Mouse (Mus musculus) kidney, adult 8-10 months (tissue): Measurements from ENCODE around the gene Gpat2.

Experiments
- DNase-seq, 2 experiments: peaks; one replicate each; pipeline ENCODE4 v3.0.0; 2022

The Gpat2 gene

GRCm38 (mm10) chr2:127444055-127444789 lies 19.2 kb downstream of the Gpat2 start, which contains the start of gene Fahd2a:
TSS of gene Fahd2a (minus strand) at chr2:127444565.
- peak; percentile 91 for DNase-seq

GRCm38 (mm10) chr2:127446847-127447246 lies 21.8 kb downstream of the Gpat2 start:
- DNase-seq = no peak

GRCm38 (mm10) chr2:127449691-127450090 lies 24.7 kb downstream of the Gpat2 start:
- peak; percentile 74 to 79 for DNase-seq

GRCm38 (mm10) chr2:127451748-127452147 lies 26.7 kb downstream of the Gpat2 start:
- peak in 1 of 2 experiments; percentile 36 for DNase-seq

GRCm38 (mm10) chr2:127453141-127453540 lies 28.1 kb downstream of the Gpat2 start:
- peak; percentile 55 to 57 for DNase-seq

- DNase-seq = peak; percentile 66 to 89
Measured at GRCm38 (mm10) chr2:127453764-127454163, 28.8 kb downstream of the Gpat2 start.

GRCm38 (mm10) chr2:127459341-127459740 lies 34.3 kb downstream of the Gpat2 start:
- no peak for DNase-seq

- no peak for DNase-seq
Measured at GRCm38 (mm10) chr2:127461351-127461750, 36.4 kb downstream of the Gpat2 start.

GRCm38 (mm10) chr2:127462314-127462713 lies 37.3 kb downstream of the Gpat2 start:
- DNase-seq = peak; percentile 47 to 62

- DNase-seq = no peak
Measured at GRCm38 (mm10) chr2:127470183-127470582, 45.2 kb downstream of the Gpat2 start.

- DNase-seq = no peak
Measured at GRCm38 (mm10) chr2:127470661-127471060, 45.7 kb downstream of the Gpat2 start.

- DNase-seq = no peak
Measured at GRCm38 (mm10) chr2:127471281-127471680, 46.3 kb downstream of the Gpat2 start.

GRCm38 (mm10) chr2:127472279-127472678 lies 47.3 kb downstream of the Gpat2 start:
- DNase-seq = no peak

GRCm38 (mm10) chr2:127479210-127479609 lies 54.2 kb downstream of the Gpat2 start:
- DNase-seq = no peak

- DNase-seq = no peak
Measured at GRCm38 (mm10) chr2:127479763-127480162, 54.8 kb downstream of the Gpat2 start.

GRCm38 (mm10) chr2:127481841-127482532 lies 57.0 kb downstream of the Gpat2 start:
- no peak for DNase-seq

GRCm38 (mm10) chr2:127482533-127482911 lies 57.5 kb downstream of the Gpat2 start:
- peak; percentile 55 to 57 for DNase-seq

- DNase-seq = no peak
Measured at GRCm38 (mm10) chr2:127483001-127483400, 58.0 kb downstream of the Gpat2 start.

- DNase-seq = peak; percentile 72 to 87
Measured at GRCm38 (mm10) chr2:127484476-127485170, 59.6 kb downstream of the Gpat2 start.
